Mouse (Mus musculus) midbrain, postnatal 0 days (tissue): ENCODE measurements around the gene Atp6v1e2. TPM values are rescaled to one million over a fixed set of nuclear protein-coding genes. Genes with fewer than 3 reads are reported as not detected.
A peak's percentile ranks its signal among the peaks of the same experiment; 100 is the strongest.

Experiments
- ATAC-seq: fragments of 200-750 bp; cut with Nextera tagmentation; 2 replicates; pipeline ENCODE4 v1.8.0; 2017; ENCODE audit warnings: moderate number of reproducible peaks, mild to moderate bottlenecking, moderate TSS enrichment, moderate library complexity; ENCODE audit not compliant: low FRiP score
- DNase-seq: peaks from one replicate; pipeline ENCODE4 v3.0.0-alpha.2; 2015; ENCODE audit warnings: low spot score
- H3K27ac ChIP-seq: fragments of 300-500 bp; sonication (generic); 2 replicates; pipeline ENCODE4 v1.5.1; 2014; ENCODE audit warnings: low read depth, mild to moderate bottlenecking, low read length, mixed read lengths
- H3K27me3 ChIP-seq: fragments of 300-500 bp; sonication (generic); 2 replicates; pipeline ENCODE4 v1.6.1; 2014; ENCODE audit warnings: low read length, control low read depth, mixed read lengths; ENCODE audit not compliant: insufficient read depth
- H3K36me3 ChIP-seq: fragments of 300-500 bp; sonication (generic); 2 replicates; pipeline ENCODE4 v1.6.1; 2014; ENCODE audit warnings: low read length, control low read depth, mixed read lengths; ENCODE audit not compliant: insufficient read depth
- H3K4me1 ChIP-seq: fragments of 300-500 bp; sonication (generic); 2 replicates; pipeline ENCODE4 v1.6.1; 2014; ENCODE audit warnings: mild to moderate bottlenecking, control low read depth, antibody characterized with exemption, low read length, mixed read lengths; ENCODE audit not compliant: insufficient read depth
- H3K4me2 ChIP-seq: fragments of 300-500 bp; sonication (generic); 2 replicates; pipeline ENCODE4 v1.6.1; 2014; ENCODE audit warnings: low read depth, mild to moderate bottlenecking, low read length, mixed read lengths; ENCODE audit not compliant: poor library complexity, severe bottlenecking
- H3K4me3 ChIP-seq: fragments of 300-500 bp; sonication (generic); 2 replicates; pipeline ENCODE4 v1.5.1; 2014; ENCODE audit warnings: low read depth, mild to moderate bottlenecking, low read length, moderate library complexity
- H3K9ac ChIP-seq: fragments of 300-500 bp; sonication (generic); replicated peaks from 2 replicates; pipeline ENCODE4 v1.6.1; 2014; ENCODE audit warnings: mild to moderate bottlenecking, low read length, moderate library complexity, mixed read lengths; ENCODE audit not compliant: poor library complexity, severe bottlenecking
- H3K9me3 ChIP-seq: fragments of 300-500 bp; sonication (generic); 2 replicates; pipeline ENCODE4 v1.6.1; 2016; ENCODE audit warnings: low read length, control low read depth
- CTCF ChIP-seq: IDR thresholded peaks from 2 replicates; pipeline ENCODE4 v1.5.1; 2016; ENCODE audit warnings: antibody characterized with exemption, mild to moderate bottlenecking
- WGBS: fragments of 180-500 bp; shearing (Covaris S2); extraction: QIAGEN DNeasy Blood & Tissue Kit; methylation state at CpG from one replicate; pipeline ENCODE4 v1.1.7; 2014; 5-methylcytosine and 5-hydroxymethylcytosine counted together
- polyA plus RNA-seq: library from polyadenylated mRNA; unstranded; fragments of >200 nt; fragmentation: Nextera tagmentation; extraction: Ambion mirVana; gene quantifications from 2 replicates; pipeline ENCODE4 v1.2.1, GENCODE M21; 2015
- total RNA-seq: library from RNA; depleted of rRNA; stranded (reverse); fragments of >200 nt; gene quantifications from 2 replicates; pipeline ENCODE4 v1.2.3, GENCODE M21; 2014

Atp6v1e2 gene
- total and polyA plus RNA-seq, 2 experiments from 2014 or later: not detected

- ATAC-seq: no peak
- 39% methylated on average over 2 of the region's 2 CpGs for WGBS
These were observed 10.6 kb downstream of the Atp6v1e2 start for GRCm38 (mm10) chr17:86937064-86937463.

GRCm38 (mm10) chr17:86932896-86933295 is 14.8 kb downstream of the Atp6v1e2 start:
- H3K27ac ChIP-seq: peak overlapping the region; percentile 47; the same call in 1 of the 2 replicates
- no peak overlapping the region for H3K9ac ChIP-seq
- H3K36me3 ChIP-seq: no peaks in the 10 kb centered on the region
- ATAC-seq (peak; percentile 65), DNase-seq (peak; percentile 62)
- no peak for TF ChIP-seq CTCF
- 14% methylated on average over 5 of the region's 5 CpGs for WGBS
- peaks cover 9% of the 10 kb centered on the region for H3K4me1 ChIP-seq
- H3K4me3 ChIP-seq: no peak overlapping the region
- no peaks in the 10 kb centered on the region; the same call in 1 of the 2 replicates for H3K27me3 ChIP-seq
- no peaks in the 10 kb centered on the region for H3K9me3 ChIP-seq
- peak overlapping the region; percentile 1; the same call in 1 of the 2 replicates for H3K4me2 ChIP-seq

More at GRCm38 (mm10) chr17:86937064-86937463, 10.6 kb downstream of the Atp6v1e2 start:
- Histone ChIP-seq H3K36me3 (no peaks in the 10 kb centered on the region), H3K4me2 (no peak overlapping the region), H3K27me3 (no peaks in the 10 kb centered on the region; the same call in 1 of the 2 replicates), H3K27ac (0 out of 2 replicates have a peak overlapping the region, but pooled peaks have one; percentile 51), H3K4me3 (no peak overlapping the region), H3K9ac (peak overlapping the region; percentile 48; the same call in 1 of the 2 replicates), H3K4me1 (peaks cover 9% of the 10 kb centered on the region), H3K9me3 (no peaks in the 10 kb centered on the region)
- DNase-seq: no peak
- TF ChIP-seq CTCF: no peak

- H3K27me3 ChIP-seq: no peaks in the 10 kb centered on the region; the same call in 1 of the 2 replicates
- H3K36me3 ChIP-seq: no peaks in the 10 kb centered on the region
- ATAC-seq: no peak
- no peak overlapping the region for H3K4me2 ChIP-seq
- H3K4me1 ChIP-seq: peaks cover 9% of the 10 kb centered on the region
- H3K9me3 ChIP-seq: peaks cover 6% of the 10 kb centered on the region
- H3K9ac ChIP-seq: no peak overlapping the region
- TF ChIP-seq CTCF: no peak
- H3K4me3 ChIP-seq: no peak overlapping the region
- DNase-seq: peak; percentile 51
- no peak overlapping the region for H3K27ac ChIP-seq
These were observed 17.7 kb downstream of the Atp6v1e2 start for GRCm38 (mm10) chr17:86929981-86930380.

GRCm38 (mm10) chr17:86929355-86929754 is 18.3 kb downstream of the Atp6v1e2 start:
- Histone ChIP-seq H3K27me3 (no peaks in the 10 kb centered on the region), H3K4me3 (no peak overlapping the region), H3K4me2 (no peak overlapping the region), H3K4me1 (peaks cover 9% of the 10 kb centered on the region), H3K9ac (no peak overlapping the region), H3K9me3 (peaks cover 6% of the 10 kb centered on the region), H3K27ac (no peak overlapping the region), H3K36me3 (no peaks in the 10 kb centered on the region)
- ATAC-seq: no peak
- WGBS: 84% methylated on average over 6 of the region's 6 CpGs
- no peak for TF ChIP-seq CTCF
- no peak for DNase-seq

- WGBS: 83% methylated on average over 3 of the region's 3 CpGs
- H3K4me3 ChIP-seq: no peak overlapping the region
- H3K4me2 ChIP-seq: no peak overlapping the region
- peaks cover 6% of the 10 kb centered on the region for H3K9me3 ChIP-seq
- no peak overlapping the region for H3K9ac ChIP-seq
- DNase-seq: no peak
- H3K36me3 ChIP-seq: no peaks in the 10 kb centered on the region
- no peaks in the 10 kb centered on the region for H3K4me1 ChIP-seq
- no peaks in the 10 kb centered on the region for H3K27me3 ChIP-seq
- H3K27ac ChIP-seq: no peak overlapping the region
- no peak for TF ChIP-seq CTCF
- no peak for ATAC-seq
These were observed 20.9 kb downstream of the Atp6v1e2 start for GRCm38 (mm10) chr17:86926836-86927235.

GRCm38 (mm10) chr17:86924679-86925078 is 23.0 kb downstream of the Atp6v1e2 start:
- no peaks in the 10 kb centered on the region for H3K4me1 ChIP-seq
- no peak overlapping the region for H3K4me2 ChIP-seq
- H3K4me3 ChIP-seq: no peak overlapping the region
- H3K27ac ChIP-seq: peak overlapping the region; percentile 62
- H3K9ac ChIP-seq: no peak overlapping the region
- no peaks in the 10 kb centered on the region for H3K36me3 ChIP-seq
- 70% methylated on average over 3 of the region's 3 CpGs for WGBS
- no peak for TF ChIP-seq CTCF
- peak; percentile 44; the same call in 1 of the 2 replicates for ATAC-seq
- peak; percentile 66 for DNase-seq
- H3K9me3 ChIP-seq: peaks cover 6% of the 10 kb centered on the region
- no peaks in the 10 kb centered on the region for H3K27me3 ChIP-seq
